Mouse (Mus musculus) 3T3-L1 (cell line): ENCODE results near the gene Hoxa10.

ENCODE experiments used
- DNase-seq: peaks from one replicate; pipeline ENCODE4 v3.0.0-alpha.2; 2015; ENCODE audit warnings: low read depth, low spot score

Hoxa10 gene

DNA sequence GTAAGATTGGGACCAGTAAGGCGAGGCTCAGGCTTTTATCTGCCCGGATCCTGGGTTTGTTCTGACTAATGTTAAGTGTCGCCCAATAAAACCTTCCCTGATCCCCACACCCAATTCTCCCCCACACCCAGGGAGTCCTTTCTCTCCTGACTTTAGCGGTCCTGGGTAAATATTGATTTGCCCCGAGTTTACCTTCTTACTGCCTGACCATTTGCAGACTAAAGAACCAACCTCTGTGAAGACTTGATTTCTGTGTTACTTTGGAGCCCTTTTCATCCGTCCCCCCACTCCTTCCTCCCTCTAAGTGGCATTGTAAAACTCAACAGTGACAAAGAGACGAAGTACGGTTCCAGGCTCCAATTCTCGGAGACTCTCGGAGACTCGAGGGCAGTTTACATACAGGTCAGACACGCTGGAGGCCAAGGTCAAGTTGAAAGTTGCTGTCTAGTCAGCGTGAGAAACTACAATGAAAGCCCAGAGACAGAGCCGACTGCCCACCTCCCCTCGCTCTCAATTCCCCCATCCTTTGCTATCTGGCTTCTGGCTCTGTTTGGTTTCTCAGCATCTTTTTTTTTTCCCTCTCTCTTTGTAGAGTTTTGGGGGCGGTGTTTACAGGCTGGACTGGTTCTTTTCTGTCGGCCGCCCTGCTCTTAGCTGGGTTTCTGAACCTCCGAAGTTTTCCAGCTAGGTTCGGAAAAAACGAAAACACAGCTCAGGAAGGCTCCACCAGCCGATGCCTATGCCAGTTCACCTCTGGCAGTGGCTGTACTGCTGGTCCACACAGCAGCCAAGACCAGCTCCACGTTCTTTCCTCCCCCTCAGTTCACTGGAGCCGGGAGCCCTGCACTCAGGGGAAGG, 22.0 kb upstream of the Hoxa10 start:
- DNase-seq, result no peak

DNA sequence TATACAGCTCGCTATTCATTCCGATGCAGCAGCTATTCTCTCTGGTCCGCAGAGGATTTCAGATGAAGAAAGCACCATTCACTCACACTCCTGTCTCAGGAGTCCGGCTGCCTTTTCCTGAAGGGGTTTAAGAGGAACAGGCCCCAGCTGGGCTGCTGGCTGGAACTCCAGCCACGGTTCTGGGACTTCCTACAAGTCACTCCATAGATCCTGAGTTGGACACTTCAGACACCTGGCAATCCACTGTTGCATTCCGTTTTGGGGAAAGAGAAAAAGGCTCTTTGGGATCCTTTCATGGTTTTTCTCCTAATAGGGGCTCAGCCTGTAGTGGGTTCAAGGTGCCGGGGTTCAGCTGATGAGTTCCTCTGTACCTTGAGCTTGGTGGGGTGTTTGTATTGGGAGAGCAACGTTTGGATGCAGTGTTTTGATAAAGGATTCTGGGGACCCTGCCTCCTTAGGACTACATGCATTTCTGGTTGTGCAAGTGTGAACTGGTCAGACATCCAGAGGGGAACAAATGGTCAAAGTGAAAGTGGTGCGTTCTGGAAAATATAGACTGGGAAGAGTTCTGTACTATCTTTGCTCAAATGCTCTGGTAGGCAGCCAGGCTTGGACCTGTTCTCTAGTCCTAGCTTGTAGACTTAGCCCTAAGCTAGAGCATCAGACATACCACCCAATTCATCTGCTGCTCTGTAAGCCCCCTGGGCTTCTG, 21.3 kb upstream of the Hoxa10 start:
- DNase-seq, result no peak

DNA sequence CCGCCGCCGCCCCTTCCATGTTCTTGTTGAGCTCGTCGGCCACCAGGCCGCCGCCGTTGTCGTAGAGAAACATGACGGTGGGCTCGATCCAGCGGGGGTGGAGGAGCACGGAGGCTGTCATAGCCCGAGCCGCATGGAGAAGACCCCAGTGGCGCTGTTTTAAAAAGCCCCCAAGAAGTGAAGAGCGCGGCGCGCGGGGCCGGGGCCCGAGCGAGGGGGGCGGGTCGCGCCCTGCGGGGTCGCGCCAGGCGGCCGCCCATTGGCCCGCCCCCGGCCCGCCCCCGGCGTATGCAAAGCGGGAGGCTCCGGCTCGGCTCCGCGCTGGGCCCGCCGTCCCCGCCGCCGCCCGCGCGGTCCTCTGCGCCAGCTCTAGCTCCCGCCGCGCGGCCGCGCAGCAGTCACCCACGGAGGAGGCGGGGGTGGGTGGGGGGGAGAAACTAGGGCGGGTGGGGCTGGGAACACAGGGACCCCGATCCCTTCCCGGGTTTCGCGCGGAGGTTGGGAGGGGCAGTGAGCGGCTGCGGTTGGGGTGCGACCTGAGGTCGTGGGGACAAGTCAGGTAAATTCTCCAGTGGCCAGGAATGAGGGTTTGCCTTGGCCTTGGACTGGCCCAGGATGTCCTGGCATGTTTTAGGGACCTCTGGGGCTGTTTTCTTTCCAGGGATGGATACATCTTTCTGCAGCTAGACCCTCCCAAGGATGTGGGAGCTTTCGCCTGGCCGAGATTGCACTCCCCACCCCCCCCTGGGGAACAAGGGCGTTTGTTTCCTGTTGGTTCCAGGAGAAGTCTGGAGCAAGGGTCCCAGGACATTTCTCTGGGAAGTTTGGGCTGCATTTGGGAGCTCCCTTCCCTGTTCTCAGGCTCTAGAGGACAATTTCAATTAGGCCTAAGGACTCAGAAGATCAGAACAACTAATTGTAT, 20.3 kb upstream of the Hoxa10 start, which contains the start of gene Hoxa13:
Hoxa13 (minus strand) TSS at position 227 of the 922 bp plus-strand sequence.
- no peak for DNase-seq

DNA sequence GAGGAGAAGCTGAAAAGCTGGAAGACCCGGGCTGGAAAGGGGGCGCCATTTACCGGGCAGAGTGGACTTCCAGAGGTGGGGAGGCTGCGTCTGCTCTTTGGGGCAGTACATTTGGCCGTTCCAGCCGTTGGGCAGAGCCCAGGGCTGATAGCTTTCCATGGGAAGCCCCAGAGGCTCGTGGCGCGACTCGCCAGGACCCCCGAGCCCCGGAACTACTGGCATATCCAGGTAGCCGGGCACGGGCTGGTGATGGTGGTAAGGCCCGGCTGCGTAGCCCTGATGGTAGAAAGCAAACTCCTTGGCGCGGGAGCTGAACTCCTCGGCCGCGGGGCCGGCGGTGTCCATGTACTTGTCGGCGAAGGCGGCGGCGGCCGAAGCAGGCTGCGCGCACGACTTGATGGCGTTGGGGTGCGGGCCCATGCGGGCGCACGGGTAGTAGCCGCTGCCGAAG, 19.2 kb upstream of the Hoxa10 start:
- DNase-seq, result no peak

DNA sequence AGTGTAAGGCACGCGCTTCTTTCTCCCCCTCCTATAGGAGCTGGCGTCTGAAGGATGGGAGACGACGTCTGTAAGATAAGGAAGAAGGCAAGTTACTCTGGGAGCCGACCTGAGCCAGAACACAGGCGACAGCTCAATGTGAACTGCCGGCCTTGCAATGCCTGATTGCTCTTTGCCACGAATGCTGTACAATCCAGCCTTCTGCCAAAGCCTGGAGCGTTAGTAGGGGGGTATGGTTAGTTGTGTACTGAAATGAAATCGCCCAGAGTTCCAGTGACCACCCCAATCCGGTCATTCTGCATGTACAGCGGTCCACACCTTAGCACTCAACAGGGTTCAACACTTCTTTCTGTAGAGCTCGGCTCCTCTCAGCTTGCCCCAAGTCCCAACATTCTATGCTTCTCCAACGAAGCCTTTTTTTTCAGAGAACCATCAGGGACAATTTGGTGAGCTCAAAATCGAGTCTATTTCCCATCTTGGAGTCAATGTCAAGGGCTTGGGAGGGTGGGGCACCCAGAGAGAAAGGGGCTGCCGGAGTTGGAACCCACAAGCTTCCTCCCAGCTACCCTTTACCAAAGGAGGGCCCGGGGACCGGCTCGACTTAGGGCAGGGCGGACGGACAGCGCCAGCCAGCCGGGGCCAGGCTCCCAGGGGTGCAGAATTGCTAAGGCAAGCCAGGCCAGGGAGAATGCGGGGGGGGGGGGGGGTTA, 18.6 kb upstream of the Hoxa10 start:
- DNase-seq, result no peak

DNA sequence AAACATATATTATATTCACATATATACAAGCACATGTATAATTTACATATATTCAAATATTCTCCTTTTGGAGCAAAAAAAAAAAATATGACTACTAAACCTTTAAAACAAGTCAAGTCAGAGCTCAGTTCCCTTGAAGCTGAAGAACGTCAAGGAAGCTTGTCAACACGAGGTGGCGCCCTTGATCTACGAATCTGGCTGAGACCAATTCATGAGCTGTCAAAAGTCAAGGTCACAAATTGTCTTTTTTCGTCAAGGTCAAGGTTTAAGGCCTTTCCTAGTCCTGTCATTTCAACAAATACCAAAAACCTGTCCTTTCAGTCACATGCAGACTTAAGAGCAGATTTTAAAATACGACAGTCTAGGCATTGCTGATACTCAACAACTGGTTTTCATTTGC, 16.3 kb upstream of the Hoxa10 start:
- DNase-seq, result peak; percentile 83

DNA sequence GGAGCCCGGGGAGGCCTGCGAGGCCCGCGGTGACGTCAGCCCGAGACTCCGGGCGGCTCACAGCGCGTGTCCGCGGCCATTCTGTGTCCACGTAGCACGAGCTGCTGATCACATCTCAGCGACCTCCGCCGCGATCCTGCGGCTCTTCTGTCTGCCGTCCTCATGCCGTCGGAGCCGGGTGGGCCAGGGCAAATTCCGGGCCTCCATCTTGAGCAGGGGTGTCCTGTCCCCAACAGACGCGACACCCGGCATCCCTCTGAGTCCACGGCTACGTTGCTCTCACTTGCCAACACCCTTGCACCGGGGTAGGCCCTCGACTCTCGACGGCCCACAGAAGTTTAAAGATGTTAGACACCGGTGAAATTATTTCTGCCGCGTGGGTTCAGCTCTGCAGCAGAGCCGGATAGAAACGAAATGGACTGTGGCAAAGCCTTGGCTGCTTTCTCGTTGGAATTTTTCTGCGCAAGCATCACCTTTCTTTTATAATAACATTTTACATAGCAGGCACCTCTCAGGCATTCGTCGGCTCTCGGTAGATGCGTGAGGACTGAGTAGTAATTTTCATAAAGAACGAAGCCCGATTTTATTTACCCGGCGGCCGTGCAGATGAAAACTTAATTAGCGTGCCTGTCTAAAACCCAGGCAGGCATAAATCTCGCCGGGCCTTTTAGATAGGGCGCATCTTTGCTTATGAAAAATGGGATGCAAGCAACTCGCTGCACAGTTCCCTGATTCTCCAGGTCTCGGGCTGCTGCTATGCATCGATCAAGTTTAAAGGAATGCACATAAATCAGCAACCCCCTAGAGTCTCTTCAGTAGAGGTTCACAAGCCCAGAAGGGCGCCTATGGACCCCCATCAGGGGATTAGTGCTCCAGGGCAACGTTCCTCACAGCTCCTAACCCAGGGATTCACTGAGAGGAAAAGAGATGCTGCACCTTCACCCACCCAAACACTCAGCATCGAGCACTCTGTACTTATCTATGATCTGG, 13.2 kb upstream of the Hoxa10 start:
- no peak for DNase-seq

DNA sequence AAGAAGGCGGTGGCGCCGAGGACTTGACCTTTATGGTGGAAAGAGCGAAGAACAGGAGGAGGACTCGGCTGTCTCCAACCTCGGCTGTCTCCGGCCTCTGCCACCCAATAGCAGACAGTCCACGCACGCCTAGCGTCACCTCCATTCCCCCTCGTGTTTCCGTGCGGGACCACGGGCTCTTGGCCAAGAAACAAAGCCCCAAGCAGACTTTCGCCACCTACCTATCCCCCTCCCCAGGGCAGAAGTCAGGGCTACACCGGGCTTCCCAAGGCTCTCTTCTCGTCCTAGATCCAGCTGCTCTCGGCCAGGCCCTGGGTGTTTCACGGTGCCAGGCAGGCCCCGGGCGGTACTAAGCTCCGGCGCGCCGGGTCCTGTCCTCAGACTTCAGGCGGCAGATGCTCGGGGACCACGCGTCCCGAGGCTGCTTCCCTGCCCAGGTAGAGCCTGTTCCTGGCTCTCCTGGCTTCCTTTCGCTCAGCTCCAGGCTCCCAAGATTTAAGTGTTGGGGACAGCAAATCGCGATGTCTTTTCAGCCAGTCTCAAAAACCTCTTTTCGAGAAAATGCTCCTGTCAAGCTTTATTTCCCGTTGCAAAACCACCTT, 12.2 kb upstream of the Hoxa10 start:
- no peak for DNase-seq

DNA sequence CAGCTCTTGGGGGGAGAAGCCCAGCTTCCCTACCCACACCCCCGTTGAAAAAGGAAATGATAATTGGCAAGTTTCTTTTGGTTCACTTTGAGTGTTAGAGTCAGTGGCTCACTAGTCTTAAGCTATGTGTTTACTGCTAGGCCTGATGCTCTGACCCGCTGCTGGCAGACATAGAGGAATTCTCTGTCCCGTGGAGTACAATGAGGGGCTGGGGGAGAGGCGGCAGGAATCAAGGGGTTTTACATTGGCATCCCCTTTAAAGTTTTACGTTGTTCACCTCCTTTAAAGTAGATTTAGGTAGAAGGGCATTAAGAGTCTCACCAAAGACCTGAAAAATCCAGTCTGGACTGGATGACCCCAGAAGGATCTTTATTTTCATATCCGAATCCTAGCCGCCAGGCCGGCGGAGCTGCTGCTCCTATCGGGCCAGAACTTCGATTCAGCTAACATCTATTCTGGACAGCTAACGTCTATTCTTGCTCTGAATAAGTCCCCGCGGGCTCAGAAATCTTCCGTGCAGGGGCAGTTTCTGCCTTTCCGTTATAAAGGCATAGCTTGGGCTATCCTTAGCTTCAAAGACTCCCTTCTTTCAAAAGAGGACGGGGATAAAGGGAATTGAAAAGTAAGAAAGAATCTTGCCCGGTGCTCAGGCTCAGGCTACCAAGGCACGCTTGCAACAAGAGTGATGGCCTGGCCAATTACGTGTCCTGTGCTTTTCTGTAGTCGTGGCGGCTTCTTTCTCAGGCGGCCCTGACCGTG, 11.5 kb upstream of the Hoxa10 start:
- no peak for DNase-seq

DNA sequence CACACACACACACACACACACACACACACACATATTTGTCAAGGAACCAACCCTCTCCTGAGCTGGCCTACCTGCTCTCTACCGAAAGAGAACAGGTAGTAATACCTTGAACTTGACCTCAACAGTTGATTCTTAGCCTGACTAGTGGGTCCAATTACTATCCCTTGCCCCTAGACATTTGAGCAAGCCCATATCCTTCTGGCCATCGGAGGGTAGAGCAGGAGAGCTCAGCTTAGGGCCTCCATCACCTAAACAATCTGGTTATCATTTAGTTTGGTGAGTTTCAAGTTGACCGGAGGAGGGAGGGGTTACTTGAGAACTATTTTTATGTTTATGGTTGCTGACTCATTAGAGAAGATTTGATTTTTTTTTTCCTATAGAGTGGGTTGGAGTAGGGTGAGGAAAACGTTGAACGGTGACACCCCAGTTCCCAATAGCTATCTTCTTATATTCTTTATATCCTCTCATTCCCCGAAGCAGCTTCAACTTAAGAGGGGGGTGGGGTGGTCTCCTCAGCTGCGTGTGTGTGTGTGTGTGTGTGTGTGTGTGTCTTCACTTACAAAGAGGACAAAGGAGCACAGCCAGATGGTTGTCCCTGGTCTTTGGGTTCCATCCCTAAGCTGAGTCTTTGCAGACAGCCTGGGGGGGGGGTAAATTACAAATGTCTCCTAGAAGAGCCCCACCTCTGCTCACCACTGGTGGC, 10.7 kb upstream of the Hoxa10 start:
- DNase-seq, result no peak

DNA sequence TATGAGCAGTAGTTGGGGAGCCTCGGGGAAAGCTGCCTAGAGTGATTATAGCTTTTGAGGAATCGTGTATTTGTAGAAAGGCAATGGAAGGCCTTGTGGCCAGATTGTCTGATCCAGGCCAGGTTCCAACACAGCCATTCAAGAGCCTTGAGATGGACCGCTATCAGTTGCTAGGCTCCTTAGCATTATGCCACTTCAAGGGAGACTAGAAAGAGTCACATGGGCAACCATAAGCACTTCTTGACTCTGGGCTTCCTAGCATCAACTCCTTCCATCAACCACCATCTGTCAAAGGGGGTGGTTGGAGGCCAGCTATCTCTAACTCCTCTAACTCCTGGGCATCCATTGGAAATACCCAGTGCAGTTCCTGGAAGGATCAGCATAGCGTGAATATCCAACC, 9.2 kb upstream of the Hoxa10 start:
- no peak for DNase-seq

DNA sequence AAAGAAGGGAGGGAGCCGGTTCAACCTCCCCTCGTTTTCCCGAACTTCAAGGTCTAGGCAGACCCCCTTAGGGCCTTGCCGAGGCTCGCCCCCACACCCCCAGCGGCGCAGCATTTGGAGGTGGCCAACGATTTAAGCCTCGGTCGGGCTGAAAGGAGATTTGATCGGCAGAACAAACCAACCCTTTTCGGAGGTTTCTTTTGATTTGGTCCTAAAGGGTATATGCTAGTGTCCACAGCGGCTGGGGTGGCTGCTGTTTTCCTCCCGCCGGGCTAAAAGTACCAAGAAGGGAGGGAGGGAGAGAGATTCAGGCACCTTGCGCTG, 8.7 kb upstream of the Hoxa10 start:
- DNase-seq, result no peak

DNA sequence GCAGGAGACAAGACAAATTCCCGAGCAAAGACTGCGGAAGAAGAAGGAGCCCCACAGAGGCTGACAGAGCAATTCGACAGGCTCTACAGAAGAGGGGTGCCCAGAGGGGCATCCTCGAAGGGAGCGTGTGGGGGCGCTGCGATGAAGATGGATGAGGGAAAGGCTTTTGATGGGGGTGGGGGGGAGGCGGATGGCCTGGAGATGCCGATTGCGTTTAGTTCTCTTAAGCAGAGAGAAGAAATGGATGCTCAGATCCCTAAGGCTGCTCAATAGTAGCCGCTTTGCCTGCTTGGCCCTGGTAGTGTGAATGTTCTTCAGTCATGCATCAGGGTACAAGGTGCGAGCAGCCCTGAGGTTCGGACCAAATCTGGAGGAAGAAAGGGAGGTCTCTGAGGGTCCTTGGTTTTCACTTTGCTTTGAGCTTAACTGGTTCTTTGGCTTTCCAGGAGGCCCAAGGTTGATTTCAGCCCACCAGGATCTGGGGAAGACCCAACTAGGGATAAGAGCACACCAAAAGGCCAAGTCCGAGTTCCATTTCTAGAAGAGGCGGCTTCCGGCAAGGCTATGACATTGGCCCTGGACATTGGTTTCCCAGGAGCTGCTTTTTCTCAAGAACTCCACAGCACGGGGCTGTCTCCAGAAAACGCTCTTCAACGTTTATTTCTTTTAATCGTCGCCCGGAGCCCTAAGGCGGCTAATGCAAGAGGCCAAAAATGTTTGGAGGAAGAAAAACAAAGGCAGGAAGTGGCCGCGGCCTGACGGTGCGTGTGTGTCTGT, 8.2 kb upstream of the Hoxa10 start:
- no peak for DNase-seq

DNA sequence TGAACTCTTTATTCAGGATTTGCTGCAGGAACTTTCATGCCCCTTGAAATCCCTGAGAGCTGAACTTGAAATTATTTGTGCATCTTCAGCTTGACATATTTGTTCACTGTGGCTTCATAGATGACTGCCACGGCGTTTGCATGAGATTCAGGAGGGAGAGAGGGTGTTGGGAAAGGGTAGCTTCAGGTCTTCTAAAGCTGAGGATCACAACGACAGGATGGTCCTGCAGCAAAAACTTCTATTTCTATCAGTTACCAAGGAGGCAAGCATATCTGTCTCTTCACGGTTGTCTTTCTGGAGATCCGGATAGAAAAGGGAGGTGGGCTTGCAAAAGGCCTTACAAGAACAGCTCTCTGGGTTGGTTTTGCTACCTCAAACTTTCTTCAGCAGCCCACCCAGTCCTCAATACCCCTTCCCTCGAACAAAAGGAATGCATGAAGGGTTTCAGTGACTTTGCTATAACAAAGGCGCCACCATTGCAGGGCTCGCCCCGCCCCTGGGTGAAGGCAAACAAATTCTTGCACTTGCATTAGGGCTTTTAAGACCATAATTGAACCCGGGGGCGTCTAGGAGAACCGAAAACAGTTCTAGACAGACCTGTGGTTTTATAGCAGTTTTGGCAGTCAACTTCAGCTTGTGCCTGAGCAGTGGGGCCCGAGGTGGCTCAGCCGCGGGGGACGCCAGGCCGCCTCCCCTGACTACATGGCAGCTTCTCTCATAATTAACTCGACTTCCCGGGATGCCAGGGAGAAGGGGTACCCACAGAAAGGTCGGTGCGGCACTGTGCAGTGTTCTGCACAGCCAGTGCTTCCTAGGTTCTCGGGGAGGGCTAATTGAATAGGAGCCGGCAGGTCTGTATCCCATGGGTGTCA, 7.3 kb upstream of the Hoxa10 start:
- DNase-seq, result no peak

DNA sequence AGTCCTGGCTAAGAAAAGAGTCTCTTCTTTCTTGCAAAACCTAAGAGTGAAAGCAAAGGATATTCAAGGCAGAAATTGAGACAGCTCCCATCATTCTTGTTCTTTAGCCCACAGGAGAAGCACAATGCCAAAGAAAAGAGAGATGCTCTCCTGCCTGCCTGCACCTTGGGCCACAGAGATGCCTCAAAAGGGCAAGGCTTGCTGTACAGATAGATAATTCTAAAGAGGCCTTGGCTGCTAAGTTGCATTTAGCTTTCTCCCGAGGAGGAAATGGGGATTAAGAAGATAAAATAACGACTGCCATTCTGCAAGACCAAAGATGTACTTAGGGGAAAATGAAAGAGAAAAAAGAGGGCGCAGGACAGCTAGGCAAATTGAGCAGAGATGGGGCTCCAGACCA, 6.3 kb upstream of the Hoxa10 start:
- DNase-seq, result no peak

DNA sequence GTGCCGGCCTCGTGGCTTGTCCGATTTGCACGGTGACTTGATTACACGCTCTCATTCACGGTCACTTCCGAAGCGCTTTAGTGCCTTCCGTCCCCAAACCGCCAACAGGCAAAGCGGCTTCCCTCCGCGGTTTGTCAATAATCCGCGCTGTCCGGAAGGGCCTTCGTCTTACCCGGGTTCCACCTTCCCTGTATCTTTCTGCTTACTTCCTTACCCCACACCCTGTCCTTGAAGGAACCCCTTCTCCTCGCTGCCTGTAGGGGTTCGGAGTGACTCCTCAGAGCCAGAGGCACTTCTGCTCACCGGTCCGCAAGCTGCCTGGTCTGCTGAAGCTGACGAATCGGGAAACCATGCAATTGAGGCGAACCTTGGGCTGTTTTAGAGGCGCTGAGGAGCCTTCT, 5.7 kb upstream of the Hoxa10 start:
- no peak for DNase-seq

DNA sequence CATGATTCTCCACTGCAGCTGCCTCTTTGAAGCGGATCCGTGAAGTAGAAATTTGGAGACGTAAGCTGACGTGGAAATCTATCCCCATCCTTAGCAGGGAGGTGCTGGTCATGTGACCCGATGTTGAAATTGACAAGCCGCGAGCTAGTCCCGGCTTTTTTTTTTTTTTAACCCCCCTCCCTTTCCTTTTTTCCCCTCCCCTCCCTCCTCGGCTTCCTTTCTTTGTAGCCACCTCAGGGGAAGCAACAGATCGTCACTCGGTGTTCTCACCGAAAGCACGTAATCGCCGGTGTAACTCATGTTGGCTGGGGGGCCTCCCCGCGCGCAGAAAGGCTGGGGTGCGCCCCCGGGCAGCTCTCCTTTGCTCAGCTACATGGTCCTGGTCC, 5.1 kb upstream of the Hoxa10 start, which contains the start of gene Hoxa11:
Hoxa11 (minus strand) TSS at position 54 of the 386 bp plus-strand sequence.
- DNase-seq, result no peak
